Mouse (Mus musculus): ENCODE results near the gene Ints6.

GRCm38 (mm10) chr14:62803204-62803603 lies 42.2 kb upstream of the Ints6 start:
- TF ChIP-seq CTCF (IDR thresholded peaks at IDR 0.05; ENCODE audit: low read depth) (no peak), EP300 (optimal IDR thresholded peaks at IDR 0.05) (no peak)

All from stomach, postnatal 0 days (tissue).